Mouse (Mus musculus) ES-E14 (cell line): ENCODE results near the gene Nudt19. TPM values are rescaled to one million over a fixed set of nuclear protein-coding genes. Genes with fewer than 3 reads are reported as not detected.
"Not testable (repeated sequence)": the region's sequence is repeated elsewhere in the genome, so short reads cannot be mapped to it uniquely, and the experiment has no call there.

ENCODE experiments used
- DNase-seq: peaks from one replicate; pipeline ENCODE4 v3.0.0-alpha.2; 2013; ENCODE audit warnings: low read depth, low spot score
- H3K27ac ChIP-seq: 2 replicates; pipeline ENCODE4 v1.5.1; 2012; ENCODE audit warnings: low read depth, mild to moderate bottlenecking, low read length, moderate library complexity, mixed read lengths; ENCODE audit not compliant: poor library complexity, insufficient read depth, severe bottlenecking
- H3K36me3 ChIP-seq: 2 replicates; pipeline ENCODE4 v1.6.1; 2012; ENCODE audit warnings: mild to moderate bottlenecking, low read length, moderate library complexity, mixed read lengths; ENCODE audit not compliant: control insufficient read depth, poor library complexity, insufficient read depth, severe bottlenecking
- H3K4me1 ChIP-seq, 2 experiments: fragments of 150-350 bp in 1 of 2; sonication (generic) in 1 of 2; 2 replicates each; pipeline ENCODE4 v1.6.1; 2012; ENCODE audit warnings: low read length in 2 of 2, mild to moderate bottlenecking in 1 of 2, mixed read lengths in 1 of 2; ENCODE audit not compliant: control insufficient read depth in 2 of 2, insufficient read depth in 2 of 2, poor library complexity in 1 of 2
- H3K4me3 ChIP-seq, 2 experiments: fragments of 150-350 bp in 1 of 2; sonication (generic) in 1 of 2; 2 replicates each; pipeline ENCODE4 v1.5.1; 2012; ENCODE audit warnings: low read length in 2 of 2, low read depth in 1 of 2, mild to moderate bottlenecking in 1 of 2, mixed read lengths in 1 of 2; ENCODE audit not compliant: insufficient read depth in 1 of 2, poor library complexity in 1 of 2, severe bottlenecking in 1 of 2
- H3K9ac ChIP-seq: 2 replicates; pipeline ENCODE4 v1.6.1; 2012; ENCODE audit warnings: low read depth, mild to moderate bottlenecking, low read length, mixed read lengths; ENCODE audit not compliant: poor library complexity, insufficient read depth, severe bottlenecking
- H3K9me3 ChIP-seq: fragments of 150-350 bp; sonication (generic); 2 replicates; pipeline ENCODE4 v1.6.1; 2012; ENCODE audit warnings: low read depth, mild to moderate bottlenecking, low read length; ENCODE audit not compliant: control insufficient read depth, insufficient read depth
- CHD2 ChIP-seq: IDR thresholded peaks from 2 replicates; pipeline ENCODE4 v1.6.1; 2014; ENCODE audit warnings: mild to moderate bottlenecking, low read depth, low read length, inconsistent platforms
- HCFC1 ChIP-seq: IDR thresholded peaks from 2 replicates; pipeline ENCODE4 v1.6.1; 2012; ENCODE audit warnings: low read length, inconsistent platforms, borderline replicate concordance; ENCODE audit not compliant: insufficient read depth
- MAFK ChIP-seq: IDR thresholded peaks from 2 replicates; pipeline ENCODE4 v1.6.1; 2014; ENCODE audit warnings: mild to moderate bottlenecking, low read depth, low read length, inconsistent platforms; ENCODE audit not compliant: insufficient read depth
- ZC3H11A ChIP-seq: IDR thresholded peaks from 2 replicates; pipeline ENCODE4 v1.6.1; 2012; ENCODE audit warnings: low read depth, mild to moderate bottlenecking, inconsistent platforms, low read length, borderline replicate concordance
- ZNF384 ChIP-seq: IDR thresholded peaks from 2 replicates; pipeline ENCODE4 v1.6.1; 2012; ENCODE audit warnings: low read depth, low read length, inconsistent platforms
- in situ Hi-C, 2 experiments: fragments of 600-800 bp; cut with MboI; formaldehyde crosslinking; loops; one replicate each; pipeline ENCODE4 v1.15.1; 2025; ENCODE audit warnings: low sequenced_read_pairs in 2 of 2, inconsistent platforms in 1 of 2; ENCODE audit not compliant: unreplicated experiment in 2 of 2
- total RNA-seq: library from RNA; depleted of rRNA; stranded (reverse); fragments of 300-350 nt; gene quantifications from 2 replicates; pipeline ENCODE4 v1.2.3, GENCODE M21; 2012

Gene Nudt19
- total RNA-seq, 1 experiment = 30.0 TPM

GRCm38 (mm10) chr7:35545881-35546280, 10.2 kb downstream of the Nudt19 start:
- Histone ChIP-seq H3K9ac (no peak overlapping the region), H3K9me3 (no peaks in the 10 kb centered on the region), H3K36me3 (peaks cover 19% of the 10 kb centered on the region), H3K4me1 (peaks cover 0 to 7% of the 10 kb centered on the region in 2 experiments; a peak in 1 of 4 replicates), H3K4me3 (no peak overlapping the region), H3K27ac (peak overlapping the region; percentile 18; the same call in 1 of the 2 replicates)
- in situ Hi-C loops = no loop called here
- DNase-seq = peak; percentile 58
- TF ChIP-seq HCFC1 (no peak), MAFK (no peak), ZC3H11A (no peak), CHD2 (no peak), ZNF384 (no peak)

- in situ Hi-C loops = no loop called here
- Histone ChIP-seq H3K4me3 (peak within 1 kb of the TSS; percentile 28 to 67; a peak in 3 of 4 replicates), H3K9me3 (no peaks in the 10 kb centered on the region), H3K9ac (peak within 1 kb of the TSS; percentile 89), H3K27ac (peak within 1 kb of the TSS; percentile 72; the same call in 1 of the 2 replicates), H3K4me1 (peaks cover 2 to 4% of the 10 kb centered on the region in 2 experiments; a peak in 1 of 4 replicates), H3K36me3 (peaks cover 2% of the 10 kb centered on the region; the same call in 1 of the 2 replicates)
- DNase-seq = peak; percentile 82
- TF ChIP-seq HCFC1 (no peak; the same call in 1 of the 2 replicates), ZC3H11A (no peak), CHD2 (no peak), ZNF384 (no peak)
Measured at GRCm38 (mm10) chr7:35537562-35537961, 18.5 kb downstream of the Nudt19 start, which contains the start of gene Tdrd12. TSS of gene Tdrd12 (minus strand) at chr7:35537745.

- H3K4me1 ChIP-seq = peaks cover 7 to 16% of the 10 kb centered on the region in 2 experiments
- H3K4me3 ChIP-seq = peak overlapping the region; percentile 2 to 31; a peak in 2 of 4 replicates
- TF ChIP-seq ZNF384 (no peak), HCFC1 (no peak), CHD2 (no peak), MAFK (no peak), ZC3H11A (no peak)
- no peaks in the 10 kb centered on the region for H3K9me3 ChIP-seq
- in situ Hi-C loops = no loop called here
- H3K36me3 ChIP-seq = peaks cover 3% of the 10 kb centered on the region; the same call in 1 of the 2 replicates
- no peak for DNase-seq
- H3K9ac ChIP-seq = peak overlapping the region; percentile 51
- peak overlapping the region; percentile 34 for H3K27ac ChIP-seq
Measured at GRCm38 (mm10) chr7:35535750-35536512, 20.2 kb downstream of the Nudt19 start.

- H3K9me3 ChIP-seq, H3K9ac ChIP-seq, H3K4me3 ChIP-seq, in situ Hi-C loops: not testable (repeated sequence)
- Histone ChIP-seq H3K36me3 (peaks cover 24% of the 10 kb centered on the region), H3K4me1 (peaks cover 9 to 14% of the 10 kb centered on the region in 2 experiments), H3K27ac (peak overlapping the region; percentile 82; the same call in 1 of the 2 replicates)
- DNase-seq = peak; percentile 56
Measured at GRCm38 (mm10) chr7:35530544-35530943, 25.6 kb downstream of the Nudt19 start.

GRCm38 (mm10) chr7:35530026-35530425, 26.1 kb downstream of the Nudt19 start:
- H3K4me1 ChIP-seq = peaks cover 9 to 14% of the 10 kb centered on the region in 2 experiments
- no peak overlapping the region for H3K4me3 ChIP-seq
- DNase-seq = no peak
- H3K36me3 ChIP-seq = peaks cover 24% of the 10 kb centered on the region
- in situ Hi-C loops = no loop called here
- TF ChIP-seq HCFC1 (no peak), CHD2 (no peak), ZNF384 (no peak), MAFK (no peak), ZC3H11A (no peak)
- no peak overlapping the region for H3K9ac ChIP-seq
- peaks cover 5% of the 10 kb centered on the region for H3K9me3 ChIP-seq
- peak overlapping the region; percentile 80 for H3K27ac ChIP-seq
